Mouse (Mus musculus): ENCODE measurements at regions not wholly inside any gene's neighbourhood (a gene's known extent, or its start where the extent isn't known, plus 50 kb on each side); places are given as distances from the start of the nearest gene placed in this dataset.

- no peaks in the 10 kb centered on the region for H3K4me1 ChIP-seq (ENCODE audit: control insufficient read depth, insufficient read depth, low read length)
- 55% methylated on average over 7 of the region's 7 CpGs for WGBS
- no peak for TF ChIP-seq POLR2A (IDR thresholded peaks at IDR 0.05; ENCODE audit: insufficient read depth, low read depth, low read length)
- no peak for TF ChIP-seq CTCF (IDR thresholded peaks at IDR 0.05; ENCODE audit: insufficient read depth, low read depth, low read length)
- no peak overlapping the region for H3K27ac ChIP-seq (ENCODE audit: insufficient read depth, low read depth, low read length)
- no peak overlapping the region for H3K4me3 ChIP-seq (ENCODE audit: insufficient read depth, low read depth, low read length)
These were observed 731.7 kb upstream of the Sox9 start for GRCm38 (mm10) chr11:112050362-112050761.

GRCm38 (mm10) chr11:112055591-112055990 lies 726.4 kb upstream of the Sox9 start:
- TF ChIP-seq CTCF (IDR thresholded peaks at IDR 0.05; ENCODE audit: insufficient read depth, low read depth, low read length), result no peak
- no peak for TF ChIP-seq POLR2A (IDR thresholded peaks at IDR 0.05; ENCODE audit: insufficient read depth, low read depth, low read length)
- WGBS, result 45% methylated on average over 6 of the region's 6 CpGs
- no peak overlapping the region for H3K4me3 ChIP-seq (ENCODE audit: insufficient read depth, low read depth, low read length)
- H3K4me1 ChIP-seq (ENCODE audit: control insufficient read depth, insufficient read depth, low read length), result no peaks in the 10 kb centered on the region
- H3K27ac ChIP-seq (ENCODE audit: insufficient read depth, low read depth, low read length), result no peak overlapping the region

GRCm38 (mm10) chr11:112067176-112067575 lies 714.8 kb upstream of the Sox9 start:
- H3K4me1 ChIP-seq (ENCODE audit: control insufficient read depth, insufficient read depth, low read length), result no peaks in the 10 kb centered on the region
- H3K27ac ChIP-seq (ENCODE audit: insufficient read depth, low read depth, low read length), result no peak overlapping the region
- H3K4me3 ChIP-seq (ENCODE audit: insufficient read depth, low read depth, low read length), result no peak overlapping the region
- TF ChIP-seq CTCF (IDR thresholded peaks at IDR 0.05; ENCODE audit: insufficient read depth, low read depth, low read length), result no peak
- no peak for TF ChIP-seq POLR2A (IDR thresholded peaks at IDR 0.05; ENCODE audit: insufficient read depth, low read depth, low read length)
- 89% methylated on average over 3 of the region's 3 CpGs for WGBS

- Histone ChIP-seq H3K4me3 (ENCODE audit: insufficient read depth, low read depth, low read length) (no peak overlapping the region), H3K27ac (ENCODE audit: insufficient read depth, low read depth, low read length) (no peak overlapping the region), H3K4me1 (ENCODE audit: control insufficient read depth, insufficient read depth, low read length) (no peaks in the 10 kb centered on the region)
- TF ChIP-seq CTCF (IDR thresholded peaks at IDR 0.05; ENCODE audit: insufficient read depth, low read depth, low read length) (no peak), POLR2A (IDR thresholded peaks at IDR 0.05; ENCODE audit: insufficient read depth, low read depth, low read length) (no peak)
- WGBS, result 85% methylated on average over 4 of the region's 4 CpGs
These were observed 713.2 kb upstream of the Sox9 start for GRCm38 (mm10) chr11:112068821-112069220.

- 87% methylated on average over 7 of the region's 7 CpGs for WGBS
- no peaks in the 10 kb centered on the region for H3K4me1 ChIP-seq (ENCODE audit: control insufficient read depth, insufficient read depth, low read length)
- H3K4me3 ChIP-seq (ENCODE audit: insufficient read depth, low read depth, low read length), result no peak overlapping the region
- no peak for TF ChIP-seq CTCF (IDR thresholded peaks at IDR 0.05; ENCODE audit: insufficient read depth, low read depth, low read length)
- TF ChIP-seq POLR2A (IDR thresholded peaks at IDR 0.05; ENCODE audit: insufficient read depth, low read depth, low read length), result no peak
- no peak overlapping the region for H3K27ac ChIP-seq (ENCODE audit: insufficient read depth, low read depth, low read length)
These were observed 710.5 kb upstream of the Sox9 start for GRCm38 (mm10) chr11:112071571-112071970.

GRCm38 (mm10) chr11:112081386-112081785 lies 700.6 kb upstream of the Sox9 start:
- 92% methylated on average over 4 of the region's 4 CpGs for WGBS
- no peak for TF ChIP-seq POLR2A (IDR thresholded peaks at IDR 0.05; ENCODE audit: insufficient read depth, low read depth, low read length)
- no peak for TF ChIP-seq CTCF (IDR thresholded peaks at IDR 0.05; ENCODE audit: insufficient read depth, low read depth, low read length)

GRCm38 (mm10) chr11:112083019-112083418 lies 699.0 kb upstream of the Sox9 start:
- H3K4me3 ChIP-seq (ENCODE audit: insufficient read depth, low read depth, low read length), result no peak overlapping the region
- no peak for TF ChIP-seq POLR2A (IDR thresholded peaks at IDR 0.05; ENCODE audit: insufficient read depth, low read depth, low read length)
- no peak for TF ChIP-seq CTCF (IDR thresholded peaks at IDR 0.05; ENCODE audit: insufficient read depth, low read depth, low read length)
- H3K4me1 ChIP-seq (ENCODE audit: control insufficient read depth, insufficient read depth, low read length), result no peaks in the 10 kb centered on the region
- WGBS, result 56% methylated on average over 4 of the region's 4 CpGs
- no peak overlapping the region for H3K27ac ChIP-seq (ENCODE audit: insufficient read depth, low read depth, low read length)

More at GRCm38 (mm10) chr11:112081386-112081785, 700.6 kb upstream of the Sox9 start:
- H3K4me3 ChIP-seq (ENCODE audit: insufficient read depth, low read depth, low read length), result no peak overlapping the region
- no peak overlapping the region for H3K27ac ChIP-seq (ENCODE audit: insufficient read depth, low read depth, low read length)
- H3K4me1 ChIP-seq (ENCODE audit: control insufficient read depth, insufficient read depth, low read length), result no peaks in the 10 kb centered on the region

- Histone ChIP-seq H3K4me3 (ENCODE audit: insufficient read depth, low read depth, low read length) (no peak overlapping the region), H3K4me1 (ENCODE audit: control insufficient read depth, insufficient read depth, low read length) (no peaks in the 10 kb centered on the region), H3K27ac (ENCODE audit: insufficient read depth, low read depth, low read length) (no peak overlapping the region)
- TF ChIP-seq POLR2A (IDR thresholded peaks at IDR 0.05; ENCODE audit: insufficient read depth, low read depth, low read length) (no peak), CTCF (IDR thresholded peaks at IDR 0.05; ENCODE audit: insufficient read depth, low read depth, low read length) (no peak)
- WGBS, result 96% methylated on average over 8 of the region's 8 CpGs
These were observed 689.9 kb upstream of the Sox9 start for GRCm38 (mm10) chr11:112092168-112092567.

- Histone ChIP-seq H3K4me3 (ENCODE audit: insufficient read depth, low read depth, low read length) (no peak overlapping the region), H3K27ac (ENCODE audit: insufficient read depth, low read depth, low read length) (no peak overlapping the region), H3K4me1 (ENCODE audit: control insufficient read depth, insufficient read depth, low read length) (no peaks in the 10 kb centered on the region)
- TF ChIP-seq POLR2A (IDR thresholded peaks at IDR 0.05; ENCODE audit: insufficient read depth, low read depth, low read length) (no peak), CTCF (IDR thresholded peaks at IDR 0.05; ENCODE audit: insufficient read depth, low read depth, low read length) (no peak)
- 52% methylated on average over 3 of the region's 3 CpGs for WGBS
These were observed 687.0 kb upstream of the Sox9 start for GRCm38 (mm10) chr11:112095009-112095408.

GRCm38 (mm10) chr11:112098161-112098560 lies 683.9 kb upstream of the Sox9 start:
- 73% methylated on average over 1 of the region's 1 CpGs for WGBS
- Histone ChIP-seq H3K4me3 (ENCODE audit: insufficient read depth, low read depth, low read length) (no peak overlapping the region), H3K27ac (ENCODE audit: insufficient read depth, low read depth, low read length) (no peak overlapping the region), H3K4me1 (ENCODE audit: control insufficient read depth, insufficient read depth, low read length) (no peaks in the 10 kb centered on the region)
- no peak for TF ChIP-seq POLR2A (IDR thresholded peaks at IDR 0.05; ENCODE audit: insufficient read depth, low read depth, low read length)
- TF ChIP-seq CTCF (IDR thresholded peaks at IDR 0.05; ENCODE audit: insufficient read depth, low read depth, low read length), result no peak
